Mouse (Mus musculus) heart, postnatal 0 days (tissue): ENCODE data around the gene Pfdn6. TPM values are rescaled to one million over a fixed set of nuclear protein-coding genes. Genes with fewer than 3 reads are reported as not detected.
A peak's percentile ranks its signal among the peaks of the same experiment; 100 is the strongest.

ENCODE experiments used
- ATAC-seq: fragments of 200-750 bp; cut with Nextera tagmentation; 2 replicates; pipeline ENCODE4 v1.8.0; 2017; ENCODE audit warnings: low read depth, moderate number of reproducible peaks, moderate library complexity; ENCODE audit not compliant: insufficient read depth
- DNase-seq: peaks from one replicate; pipeline ENCODE4 v3.0.0-alpha.2; 2016; ENCODE audit warnings: low spot score
- H3K27ac ChIP-seq: fragments of 300-500 bp; sonication (generic); 2 replicates; pipeline ENCODE4 v1.5.1; 2014; ENCODE audit warnings: low read depth, mild to moderate bottlenecking
- H3K27me3 ChIP-seq: fragments of 300-500 bp; sonication (generic); 2 replicates; pipeline ENCODE4 v1.6.1; 2014; ENCODE audit warnings: low read length, mixed read lengths; ENCODE audit not compliant: control insufficient read depth, insufficient read depth
- H3K36me3 ChIP-seq: fragments of 300-500 bp; sonication (generic); replicated peaks from 2 replicates; pipeline ENCODE4 v1.6.1; 2014; ENCODE audit warnings: low read length, mixed read lengths; ENCODE audit not compliant: control insufficient read depth, insufficient read depth
- H3K4me1 ChIP-seq: fragments of 300-500 bp; sonication (generic); 2 replicates; pipeline ENCODE4 v1.6.1; 2014; ENCODE audit warnings: antibody characterized with exemption; ENCODE audit not compliant: control insufficient read depth, insufficient read depth
- H3K4me2 ChIP-seq: fragments of 300-500 bp; sonication (generic); 2 replicates; pipeline ENCODE4 v1.6.1; 2014; ENCODE audit warnings: low read depth, mild to moderate bottlenecking, low read length, moderate library complexity
- H3K4me3 ChIP-seq: fragments of 300-500 bp; sonication (generic); 2 replicates; pipeline ENCODE4 v1.5.1; 2014; ENCODE audit warnings: low read depth, low read length
- H3K9ac ChIP-seq: fragments of 300-500 bp; sonication (generic); replicated peaks from 2 replicates; pipeline ENCODE4 v1.6.1; 2014; ENCODE audit warnings: low read depth, low read length, mixed read lengths
- H3K9me3 ChIP-seq: fragments of 300-500 bp; sonication (generic); replicated peaks from 2 replicates; pipeline ENCODE4 v1.6.1; 2016; ENCODE audit warnings: low read length; ENCODE audit not compliant: control insufficient read depth
- CTCF ChIP-seq: IDR thresholded peaks from 2 replicates; pipeline ENCODE4 v1.5.1; 2016; ENCODE audit warnings: antibody characterized with exemption, control low read depth, low read depth
- EP300 ChIP-seq: IDR thresholded peaks from 2 replicates; pipeline ENCODE4 v1.6.1; 2016; ENCODE audit warnings: antibody characterized with exemption, low read depth
- WGBS: fragments of 180-500 bp; shearing (Covaris S2); extraction: QIAGEN DNeasy Blood & Tissue Kit; methylation state at CpG from one replicate; pipeline ENCODE4 v1.1.7; 2014; 5-methylcytosine and 5-hydroxymethylcytosine counted together
- polyA plus RNA-seq: library from polyadenylated mRNA; unstranded; fragments of >200 nt; fragmentation: Nextera tagmentation; extraction: Ambion mirVana; gene quantifications from 2 replicates; pipeline ENCODE4 v1.2.1, GENCODE M21; 2015
- total RNA-seq: library from RNA; depleted of rRNA; stranded (reverse); fragments of >200 nt; gene quantifications from 2 replicates; pipeline ENCODE4 v1.2.3, GENCODE M21; 2014; ENCODE audit warnings: low replicate concordance

Pfdn6 gene
- total and polyA plus RNA-seq, 2 experiments from 2014 or later = 77.4 to 123 TPM

DNA sequence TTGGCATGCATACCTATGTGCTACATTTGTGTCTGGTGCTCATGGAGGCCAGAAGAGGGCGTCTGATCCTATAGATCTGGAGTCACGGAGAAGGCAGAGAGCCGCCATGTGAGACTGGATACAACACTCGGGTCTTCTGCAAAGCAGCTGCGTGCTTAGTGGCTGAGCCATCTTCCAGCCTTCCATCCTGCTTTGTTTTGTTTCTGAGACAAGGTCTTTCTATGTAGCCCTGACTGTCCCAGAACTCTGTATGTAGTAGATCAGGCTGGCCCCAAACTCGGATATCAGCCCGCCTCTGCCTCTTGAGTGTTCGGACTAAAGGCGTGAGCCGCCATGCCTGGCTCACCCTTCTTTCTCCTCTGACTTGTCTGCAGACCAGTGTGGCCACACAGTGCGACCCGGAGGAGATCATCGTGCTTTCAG is 25.2 kb downstream of the Pfdn6 start:
- H3K4me2 ChIP-seq = no peak overlapping the region
- no peak for ATAC-seq
- no peak for DNase-seq
- no peak for TF ChIP-seq EP300
- 0 out of 2 replicates have a peak, but pooled peaks have one; percentile 10 for TF ChIP-seq CTCF
- H3K4me3 ChIP-seq = no peak overlapping the region
- 65% methylated on average over 13 of the region's 13 CpGs for WGBS
- no peak overlapping the region for H3K9ac ChIP-seq
- H3K27me3 ChIP-seq = no peaks in the 10 kb centered on the region
- peak overlapping the region; percentile 72; the same call in 1 of the 2 replicates for H3K27ac ChIP-seq
- peaks cover 8% of the 10 kb centered on the region for H3K4me1 ChIP-seq
- H3K9me3 ChIP-seq = no peaks in the 10 kb centered on the region
- H3K36me3 ChIP-seq = peaks cover 45% of the 10 kb centered on the region

DNA sequence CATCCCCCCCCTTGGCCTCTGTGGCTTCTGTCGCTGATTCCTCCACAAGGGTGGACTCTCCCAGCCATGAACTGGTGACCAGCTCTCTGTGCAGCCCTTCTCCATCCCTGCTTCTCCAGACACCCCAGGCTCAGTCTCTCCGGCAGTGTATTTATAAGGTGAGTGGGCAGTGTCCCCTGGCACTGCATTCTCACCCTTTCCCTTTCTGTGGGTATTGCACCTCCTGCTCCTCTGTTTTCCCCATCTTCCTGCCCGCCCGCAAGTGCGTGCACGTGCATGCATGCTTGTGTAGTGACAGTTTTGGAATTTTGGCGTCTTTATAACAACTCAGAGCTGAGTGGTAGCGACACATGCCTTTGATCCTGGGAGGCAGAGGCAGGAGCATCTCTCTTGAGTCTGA is 26.2 kb downstream of the Pfdn6 start:
- H3K4me3 ChIP-seq = no peak overlapping the region
- DNase-seq = no peak
- no peaks in the 10 kb centered on the region for H3K27me3 ChIP-seq
- peaks cover 8% of the 10 kb centered on the region for H3K4me1 ChIP-seq
- no peak overlapping the region for H3K27ac ChIP-seq
- H3K9me3 ChIP-seq = no peaks in the 10 kb centered on the region
- TF ChIP-seq EP300 (no peak), CTCF (no peak)
- H3K36me3 ChIP-seq = peaks cover 45% of the 10 kb centered on the region
- H3K9ac ChIP-seq = no peak overlapping the region
- ATAC-seq = no peak
- 95% methylated on average over 8 of the region's 8 CpGs for WGBS
- no peak overlapping the region for H3K4me2 ChIP-seq

DNA sequence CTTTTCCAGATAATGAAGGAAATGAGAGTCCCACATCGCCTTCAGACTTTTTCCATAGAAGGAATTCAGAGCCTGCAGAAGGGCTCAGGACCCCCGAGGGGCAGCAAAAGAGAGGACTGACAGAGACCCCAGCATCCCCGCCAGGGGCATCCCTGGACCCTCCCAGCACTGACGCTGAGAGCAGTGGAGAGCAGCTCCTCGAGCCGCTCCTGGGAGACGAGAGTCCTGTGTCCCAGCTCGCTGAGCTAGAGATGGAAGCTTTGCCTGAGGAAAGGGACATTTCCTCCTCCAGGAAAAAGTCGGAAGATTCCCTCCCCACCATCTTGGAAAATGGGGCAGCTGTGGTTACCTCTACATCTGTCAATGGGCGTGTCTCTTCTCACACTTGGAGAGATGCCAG is 26.9 kb downstream of the Pfdn6 start:
- Histone ChIP-seq H3K9ac (no peak overlapping the region), H3K36me3 (peaks cover 45% of the 10 kb centered on the region), H3K4me2 (no peak overlapping the region), H3K27ac (no peak overlapping the region), H3K9me3 (no peaks in the 10 kb centered on the region), H3K4me3 (no peak overlapping the region), H3K27me3 (no peaks in the 10 kb centered on the region), H3K4me1 (peaks cover 9% of the 10 kb centered on the region)
- ATAC-seq = no peak
- WGBS = 86% methylated on average over 10 of the region's 10 CpGs
- DNase-seq = no peak
- TF ChIP-seq CTCF = no peak
- no peak for TF ChIP-seq EP300

DNA sequence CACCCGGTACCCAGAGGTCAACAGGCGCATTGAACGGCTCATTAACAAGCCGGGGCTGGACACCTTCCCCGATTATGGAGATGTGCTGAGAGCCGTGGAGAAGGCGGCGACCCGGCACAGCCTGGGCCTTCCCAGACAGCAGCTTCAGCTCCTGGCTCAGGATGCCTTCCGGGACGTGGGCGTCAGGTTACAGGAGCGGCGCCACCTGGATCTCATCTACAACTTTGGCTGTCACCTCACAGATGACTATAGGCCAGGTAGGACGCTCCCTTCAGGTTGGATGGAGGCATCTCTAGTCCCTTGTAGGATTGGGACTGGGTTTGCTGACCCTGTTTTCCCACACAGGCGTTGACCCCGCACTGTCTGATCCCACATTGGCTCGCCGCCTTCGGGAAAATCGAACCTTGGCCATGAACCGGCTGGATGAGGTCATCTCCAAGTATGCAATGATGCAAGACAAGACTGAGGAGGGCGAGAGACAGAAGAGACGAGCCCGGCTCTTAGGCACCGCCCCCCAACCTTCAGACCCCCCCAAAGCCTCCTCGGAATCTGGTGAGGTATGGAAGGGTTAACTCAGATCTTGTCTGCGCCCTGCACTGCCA is 28.2 kb downstream of the Pfdn6 start:
- Histone ChIP-seq H3K4me1 (peaks cover 12% of the 10 kb centered on the region), H3K27me3 (no peaks in the 10 kb centered on the region), H3K27ac (no peak overlapping the region), H3K4me2 (no peak overlapping the region), H3K36me3 (peaks cover 45% of the 10 kb centered on the region), H3K9ac (no peak overlapping the region), H3K9me3 (no peaks in the 10 kb centered on the region), H3K4me3 (no peak overlapping the region)
- TF ChIP-seq EP300 (no peak), CTCF (no peak)
- ATAC-seq (no peak), DNase-seq (no peak)
- 88% methylated on average over 28 of the region's 28 CpGs for WGBS

DNA sequence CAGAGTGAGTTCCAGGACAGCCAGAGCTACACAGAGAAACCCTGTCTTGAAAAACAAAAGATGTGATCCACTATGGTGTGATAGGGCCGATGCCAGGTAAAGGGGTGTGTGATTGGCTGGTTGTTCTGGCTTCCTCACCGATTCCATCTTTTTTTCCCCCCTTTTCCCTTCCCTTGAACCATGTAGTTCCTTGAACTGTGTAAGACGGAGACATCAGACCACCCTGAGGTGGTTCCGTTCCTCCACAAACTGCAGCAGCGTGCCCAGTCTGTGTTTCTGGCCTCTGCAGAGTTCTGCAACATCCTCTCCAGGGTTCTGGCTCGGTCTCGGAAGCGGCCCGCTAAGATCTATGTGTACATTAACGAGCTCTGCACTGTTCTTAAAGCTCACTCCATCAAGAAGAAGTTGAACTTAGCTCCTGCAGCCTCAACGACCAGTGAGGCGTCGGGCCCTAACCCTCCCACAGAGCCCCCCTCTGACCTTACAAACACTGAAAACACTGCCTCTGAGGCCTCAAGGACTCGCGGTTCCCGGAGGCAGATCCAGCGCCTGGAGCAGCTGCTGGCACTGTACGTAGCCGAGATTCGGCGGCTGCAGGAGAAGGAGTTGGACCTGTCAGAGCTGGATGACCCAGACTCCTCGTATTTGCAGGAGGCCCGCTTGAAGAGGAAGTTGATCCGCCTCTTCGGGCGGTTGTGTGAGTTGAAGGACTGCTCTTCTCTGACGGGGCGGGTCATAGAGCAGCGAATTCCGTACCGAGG is 28.9 kb downstream of the Pfdn6 start:
- DNase-seq (no peak), ATAC-seq (no peak)
- H3K4me2 ChIP-seq = no peak overlapping the region
- H3K27me3 ChIP-seq = no peaks in the 10 kb centered on the region
- H3K9me3 ChIP-seq = no peaks in the 10 kb centered on the region
- 92% methylated on average over 31 of the region's 31 CpGs for WGBS
- H3K4me3 ChIP-seq = no peak overlapping the region
- peaks cover 45% of the 10 kb centered on the region for H3K36me3 ChIP-seq
- H3K27ac ChIP-seq = no peak overlapping the region
- TF ChIP-seq EP300 = no peak
- no peak for TF ChIP-seq CTCF
- H3K4me1 ChIP-seq = peaks cover 8% of the 10 kb centered on the region
- H3K9ac ChIP-seq = no peak overlapping the region
